Mouse (Mus musculus): ENCODE results near the gene Rnd2. TPM values are rescaled to one million over a fixed set of nuclear protein-coding genes. Genes with fewer than 3 reads are reported as not detected.

The Rnd2 gene
- polyA plus RNA-seq, 1 experiment from 2014 or later = 90.6 TPM

Small RNA genes lying within 50 kb of the gene (microRNA-seq; reads per million reads assigned to microRNA genes)
- gene Mir6929 = not detected

Other genes starting within 250 kb of the Rnd2 start
- gene Ezh1, start 238.5 kb upstream of the Rnd2 start, polyA plus RNA-seq (2015; fragmentation: Nextera tagmentation; extraction: Ambion mirVana) = 30.0 and 32.4 TPM in 2 replicates
- 100 and 108 TPM in 2 replicates for gene Ramp2, start 219.0 kb upstream of the Rnd2 start, polyA plus RNA-seq (2015; fragmentation: Nextera tagmentation; extraction: Ambion mirVana)
- 128 and 131 TPM in 2 replicates for gene Vps25, start 211.3 kb upstream of the Rnd2 start, polyA plus RNA-seq (2015; fragmentation: Nextera tagmentation; extraction: Ambion mirVana)
- 7.2 and 7.3 TPM in 2 replicates for gene Wnk4, start 204.4 kb upstream of the Rnd2 start, polyA plus RNA-seq (2015; fragmentation: Nextera tagmentation; extraction: Ambion mirVana)
- gene Cntd1, start 186.0 kb upstream of the Rnd2 start, polyA plus RNA-seq (2015; fragmentation: Nextera tagmentation; extraction: Ambion mirVana) = 0.83 and 1.0 TPM in 2 replicates
- gene Coa3, start 185.9 kb upstream of the Rnd2 start, polyA plus RNA-seq (2015; fragmentation: Nextera tagmentation; extraction: Ambion mirVana) = 226 and 232 TPM in 2 replicates
- 175 and 182 TPM in 2 replicates for gene Becn1, start 162.7 kb upstream of the Rnd2 start, polyA plus RNA-seq (2015; fragmentation: Nextera tagmentation; extraction: Ambion mirVana)
- gene Psme3, start 148.8 kb upstream of the Rnd2 start, polyA plus RNA-seq (2015; fragmentation: Nextera tagmentation; extraction: Ambion mirVana) = 106 and 117 TPM in 2 replicates
- gene Aoc2, start 139.9 kb upstream of the Rnd2 start, polyA plus RNA-seq (2015; fragmentation: Nextera tagmentation; extraction: Ambion mirVana) = 0.93 and 2.1 TPM in 2 replicates
- 0.15 and 0.29 TPM in 2 replicates for gene Aoc3, start 134.4 kb upstream of the Rnd2 start, polyA plus RNA-seq (2015; fragmentation: Nextera tagmentation; extraction: Ambion mirVana)
- not detected in 2 replicates for gene G6pc, start 97.4 kb upstream of the Rnd2 start, polyA plus RNA-seq (2015; fragmentation: Nextera tagmentation; extraction: Ambion mirVana)
- gene Aarsd1, start 47.4 kb upstream of the Rnd2 start, polyA plus RNA-seq (2015; fragmentation: Nextera tagmentation; extraction: Ambion mirVana) = 93.5 and 98.6 TPM in 2 replicates
- gene Gm27029, start 40.2 kb upstream of the Rnd2 start, polyA plus RNA-seq (2015; fragmentation: Nextera tagmentation; extraction: Ambion mirVana) = 8.1 and 9.5 TPM in 2 replicates
- gene Rundc1, start 39.9 kb upstream of the Rnd2 start, polyA plus RNA-seq (2015; fragmentation: Nextera tagmentation; extraction: Ambion mirVana) = 30.7 and 33.6 TPM in 2 replicates
- gene Ptges3l, start 39.7 kb upstream of the Rnd2 start, polyA plus RNA-seq (2015; fragmentation: Nextera tagmentation; extraction: Ambion mirVana) = 3.1 and 3.9 TPM in 2 replicates
- 204 and 207 TPM in 2 replicates for gene Rpl27, start 22.7 kb upstream of the Rnd2 start, polyA plus RNA-seq (2015; fragmentation: Nextera tagmentation; extraction: Ambion mirVana)
- gene Ifi35, start 16.6 kb upstream of the Rnd2 start, polyA plus RNA-seq (2015; fragmentation: Nextera tagmentation; extraction: Ambion mirVana) = 3.9 and 4.8 TPM in 2 replicates
- 125 and 134 TPM in 2 replicates for gene Vat1, start 1.2 kb downstream of the Rnd2 start, polyA plus RNA-seq (2015; fragmentation: Nextera tagmentation; extraction: Ambion mirVana)
- 2.0 and 3.0 TPM in 2 replicates for gene Brca1, start 87.0 kb downstream of the Rnd2 start, polyA plus RNA-seq (2015; fragmentation: Nextera tagmentation; extraction: Ambion mirVana)
- 80.5 and 93.2 TPM in 2 replicates for gene Nbr1, start 87.2 kb downstream of the Rnd2 start, polyA plus RNA-seq (2015; fragmentation: Nextera tagmentation; extraction: Ambion mirVana)
- 4.4 and 4.9 TPM in 2 replicates for gene Tmem106a, start 117.2 kb downstream of the Rnd2 start, polyA plus RNA-seq (2015; fragmentation: Nextera tagmentation; extraction: Ambion mirVana)
- gene Gm11634, start 134.3 kb downstream of the Rnd2 start, polyA plus RNA-seq (2015; fragmentation: Nextera tagmentation; extraction: Ambion mirVana) = not detected in 2 replicates
- gene Rdm1, start 162.2 kb downstream of the Rnd2 start, polyA plus RNA-seq (2015; fragmentation: Nextera tagmentation; extraction: Ambion mirVana) = 17.2 and 21.7 TPM in 2 replicates
- gene Arl4d, start 200.5 kb downstream of the Rnd2 start, polyA plus RNA-seq (2015; fragmentation: Nextera tagmentation; extraction: Ambion mirVana) = 7.6 and 7.7 TPM in 2 replicates

All from hindbrain, embryonic 16.5 days (tissue).